Comparison of ENCODE assay signal across 31 mouse cellular contexts in genomic region chr19:38475394-38475793, GRCm38 (mm10). TPM values are rescaled to one million over a fixed set of nuclear protein-coding genes. Genes with fewer than 3 reads are reported as not detected.
DNase-seq lines count a peak whose midpoint lies in the region; ATAC-seq and TF ChIP-seq lines count a peak whose summit lies in the region.
"Had no signal": no experiment of that assay in that cellular context is flagged by ENCODE, and none has a peak within 500 bp of the region (broad histone marks: within the 10 kb centered on the region; RNA-seq: fewer than 3 reads in every experiment).

No protein-coding gene starts in this region.

- no peaks in the 10 kb centered on the region for H3K9me3 ChIP-seq in heart, embryonic 10.5 days
- no peaks in the 10 kb centered on the region for H3K9me3 ChIP-seq in stomach, postnatal 0 days (ENCODE audit: control insufficient read depth, low read length)
- H3K9me3 ChIP-seq: embryonic facial prominence, embryonic 12.5 days; G1E; heart, embryonic 15.5 days; limb, embryonic 12.5 days; liver, embryonic 12.5 days; midbrain, embryonic 10.5 days; midbrain, embryonic 15.5 days had no signal

- H3K27ac ChIP-seq in heart, embryonic 10.5 days: no peak overlapping the region
- no peak overlapping the region for H3K27ac ChIP-seq in kidney, adult 2 months (ENCODE audit: insufficient read depth, low read depth, low read length)
- no peak overlapping the region for H3K27ac ChIP-seq in stomach, postnatal 0 days (replicated peaks)
- H3K27ac ChIP-seq: embryonic facial prominence, embryonic 12.5 days; heart, adult 2 months; heart, embryonic 15.5 days; hindbrain, embryonic 14.5 days; kidney, postnatal 0 days; limb, embryonic 12.5 days; liver, embryonic 12.5 days; midbrain, embryonic 10.5 days; midbrain, embryonic 15.5 days had no signal

- no peaks in the 10 kb centered on the region for H3K36me3 ChIP-seq in heart, embryonic 10.5 days
- H3K36me3 ChIP-seq in kidney, adult 2 months (ENCODE audit: control insufficient read depth, insufficient read depth, low read length): no peaks in the 10 kb centered on the region
- H3K36me3 ChIP-seq in stomach, postnatal 0 days (ENCODE audit: control insufficient read depth, insufficient read depth, low read length): no peaks in the 10 kb centered on the region
- H3K36me3 ChIP-seq: embryonic facial prominence, embryonic 12.5 days; G1E; heart, embryonic 15.5 days; limb, embryonic 12.5 days; liver, embryonic 12.5 days; midbrain, embryonic 10.5 days; midbrain, embryonic 15.5 days had no signal

- no peak overlapping the region for H3K9ac ChIP-seq in stomach, postnatal 0 days (ENCODE audit: low read length)
- H3K9ac ChIP-seq: embryonic facial prominence, embryonic 12.5 days; heart, embryonic 15.5 days; hindbrain, embryonic 14.5 days; limb, embryonic 12.5 days; liver, embryonic 12.5 days; liver, postnatal 0 days; midbrain, embryonic 15.5 days had no signal

- TF ChIP-seq EP300 in stomach, postnatal 0 days (optimal IDR thresholded peaks at IDR 0.05): no peak

- ATAC-seq in stomach, postnatal 0 days (ENCODE audit: low FRiP score, low TSS enrichment): no peak
- ATAC-seq: forebrain, embryonic 14.5 days; inflammation-experienced regulatory T-cells, adult 6 months; liver, embryonic 12.5 days; liver, postnatal 0 days; midbrain, embryonic 15.5 days had no signal

- WGBS in heart, embryonic 10.5 days: 72% methylated on average over 7 of the region's 7 CpGs
- WGBS in kidney, adult 2 months: 52% methylated on average over 7 of the region's 7 CpGs
- WGBS in stomach, postnatal 0 days: 36% methylated on average over 7 of the region's 7 CpGs

- peak; percentile 72 for DNase-seq in heart, adult 11 months
- no peak for DNase-seq in heart, embryonic 10.5 days (ENCODE audit: low spot score)
- peak; percentile 11 for DNase-seq in kidney, adult 2 months
- DNase-seq in kidney, postnatal 10 days: no peak
- DNase-seq in lung, postnatal 10 days: peak; percentile 29
- peak; percentile 85 for DNase-seq in stomach, postnatal 0 days (ENCODE audit: low spot score)
- no peak for DNase-seq in liver
- no peak for DNase-seq in adipocyte (ENCODE audit: low spot score)
- DNase-seq: adrenal gland, postnatal 14 days; cerebellum, adult 11 months; cerebellum, adult 9-10 months; embryo, embryonic 11 days; gastrocnemius, postnatal 36 days; heart, adult 2 months; heart, postnatal 36 days; kidney, adult 8-10 months; layer of hippocampus, adult 9-11 months; liver, postnatal 0 days; right cerebral cortex, postnatal 4 days; thymus, postnatal 4 days had no signal

- H3K27me3 ChIP-seq in heart, embryonic 10.5 days (ENCODE audit: insufficient read depth, poor library complexity, severe bottlenecking): peaks cover 4% of the 10 kb centered on the region; the same call in 1 of the 2 replicates
- no peaks in the 10 kb centered on the region for H3K27me3 ChIP-seq in kidney, adult 2 months (replicated peaks; ENCODE audit: control insufficient read depth, insufficient read depth, low read length)
- H3K27me3 ChIP-seq in stomach, postnatal 0 days (ENCODE audit: control insufficient read depth, insufficient read depth, low read length): no peaks in the 10 kb centered on the region

- no peak overlapping the region for H3K4me2 ChIP-seq in stomach, postnatal 0 days (replicated peaks; ENCODE audit: low read depth)
- H3K4me2 ChIP-seq: embryonic facial prominence, embryonic 12.5 days; heart, embryonic 15.5 days; hindbrain, embryonic 14.5 days; limb, embryonic 12.5 days; liver, embryonic 12.5 days; midbrain, embryonic 15.5 days had no signal

- no peak for TF ChIP-seq CTCF in kidney, adult 2 months (conservative IDR thresholded peaks at IDR 0.05; ENCODE audit: insufficient read depth, insufficient read length, low read depth, low read length)
- no peak for TF ChIP-seq CTCF in stomach, postnatal 0 days (IDR thresholded peaks at IDR 0.05; ENCODE audit: low read depth)

- peaks cover 12% of the 10 kb centered on the region for H3K4me1 ChIP-seq in heart, embryonic 10.5 days
- no peaks in the 10 kb centered on the region for H3K4me1 ChIP-seq in kidney, adult 2 months (ENCODE audit: control insufficient read depth, insufficient read depth, low read length)
- H3K4me1 ChIP-seq in stomach, postnatal 0 days (replicated peaks; ENCODE audit: control insufficient read depth, insufficient read depth): no peaks in the 10 kb centered on the region
- H3K4me1 ChIP-seq: liver, embryonic 12.5 days had no signal

- H3K4me3 ChIP-seq in heart, embryonic 10.5 days: no peak overlapping the region
- H3K4me3 ChIP-seq in kidney, adult 2 months (ENCODE audit: insufficient read depth, low read depth, low read length): no peak overlapping the region
- H3K4me3 ChIP-seq in stomach, postnatal 0 days (ENCODE audit: low read depth, low read length): no peak overlapping the region
- H3K4me3 ChIP-seq: embryonic facial prominence, embryonic 12.5 days; heart, adult 2 months; heart, embryonic 15.5 days; limb, embryonic 12.5 days; liver, embryonic 12.5 days; midbrain, embryonic 10.5 days; midbrain, embryonic 15.5 days had no signal

- TF ChIP-seq POLR2A in kidney, adult 2 months (IDR thresholded peaks at IDR 0.05; ENCODE audit: low read depth, low read length): no peak

RNA-seq across cellular contexts. Expression of gene Plce1, which starts 5.5 kb away (rescaled TPM):
- polyA plus RNA-seq in heart, embryonic 10.5 days (2016; fragmentation: Nextera tagmentation; extraction: Ambion mirVana): 3.6 and 4.2 TPM in 2 replicates
- polyA plus RNA-seq in kidney, adult 2 months (2012; rRNA removed): 2.3 and 2.5 TPM in 2 replicates
- polyA plus RNA-seq in stomach, postnatal 0 days (2015; fragmentation: Nextera tagmentation; extraction: Ambion mirVana): 6.2 and 7.2 TPM in 2 replicates
- polyA plus RNA-seq: G1E had no signal

Comparison
In these comparisons a context has a peak if more than half of its experiments do, and no peak if none do; other contexts are left out.
1. DNase-seq: peak in heart, adult 11 months (single experiment), kidney, adult 2 months (single experiment), lung, postnatal 10 days (single experiment) and stomach, postnatal 0 days (single experiment); none in heart, embryonic 10.5 days (single experiment), kidney, postnatal 10 days (single experiment), liver (single experiment) and adipocyte (single experiment).